Mouse (Mus musculus): ENCODE measurements around the gene Gm10837.

DNA sequence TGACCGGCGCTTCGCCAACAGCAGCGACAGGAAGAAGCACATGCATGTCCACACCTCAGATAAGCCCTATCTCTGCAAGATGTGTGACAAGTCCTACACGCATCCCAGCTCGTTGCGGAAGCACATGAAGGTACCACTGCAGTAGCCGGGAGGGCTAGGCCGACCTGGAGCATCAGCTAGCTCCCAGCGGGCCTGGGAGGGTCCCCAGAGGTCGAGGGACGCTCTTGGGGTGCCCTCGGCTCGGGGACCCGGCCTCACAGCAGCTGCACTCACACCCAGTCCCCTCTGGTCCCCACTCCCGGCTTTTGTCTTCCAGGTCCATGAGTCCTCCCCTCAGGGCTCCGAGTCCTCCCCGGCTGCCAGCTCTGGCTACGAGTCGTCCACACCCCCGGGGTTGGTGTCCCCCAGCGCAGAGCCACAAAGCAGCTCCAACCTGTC is 11.8 kb upstream of the Gm10837 start:
- TF ChIP-seq CTCF (IDR thresholded peaks at IDR 0.05; ENCODE audit: insufficient read depth, low read depth, low read length): no peak
- no peak for TF ChIP-seq POLR2A (IDR thresholded peaks at IDR 0.05; ENCODE audit: insufficient read depth, low read depth, low read length)

Measured in olfactory bulb, adult 2 months (tissue).